Mouse (Mus musculus): ENCODE results near the gene Vps35l. TPM values are rescaled to one million over a fixed set of nuclear protein-coding genes. Genes with fewer than 3 reads are reported as not detected.

Vps35l gene
- polyA plus RNA-seq, 1 experiment from 2014 or later: 88.8 TPM

DNA sequence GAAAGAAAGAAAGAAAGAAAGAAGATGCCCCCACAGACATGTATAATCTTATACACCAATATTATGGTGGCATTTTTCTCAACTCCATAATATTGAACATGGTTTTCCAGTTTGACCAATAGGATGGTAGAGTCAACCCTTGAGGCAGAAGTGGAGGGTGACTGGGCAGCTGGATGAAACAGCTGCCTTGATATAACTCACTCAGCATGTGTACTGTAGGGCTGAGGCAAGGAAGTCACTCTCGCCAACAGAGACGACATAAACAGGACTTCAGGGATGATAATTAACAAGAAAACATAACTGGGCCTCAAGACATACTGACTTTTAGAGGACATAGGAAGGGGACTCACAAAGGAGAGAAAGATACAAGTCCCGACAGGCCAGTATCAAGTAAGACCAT lies 114.6 kb downstream of the Vps35l start:
- Histone ChIP-seq H3K4me3 (ENCODE audit: low read depth, low read length) (peak overlapping the region; percentile 82), H3K27me3 (ENCODE audit: control insufficient read depth, insufficient read depth, low read length) (no peaks in the 10 kb centered on the region), H3K9ac (replicated peaks; ENCODE audit: low read depth, low read length) (peak overlapping the region; percentile 62), H3K9me3 (ENCODE audit: control insufficient read depth, low read length) (no peaks in the 10 kb centered on the region), H3K27ac (ENCODE audit: low read depth, low read length) (no peak overlapping the region), H3K36me3 (ENCODE audit: control insufficient read depth, insufficient read depth, low read length) (peaks cover 21% of the 10 kb centered on the region), H3K4me1 (ENCODE audit: control insufficient read depth, insufficient read depth, low read length) (peaks cover 11% of the 10 kb centered on the region), H3K4me2 (ENCODE audit: low read depth, low read length) (peak overlapping the region; percentile 87)
- 30% methylated on average over 3 of the region's 3 CpGs for WGBS
- no peak for ATAC-seq (ENCODE audit: low read depth)

DNA sequence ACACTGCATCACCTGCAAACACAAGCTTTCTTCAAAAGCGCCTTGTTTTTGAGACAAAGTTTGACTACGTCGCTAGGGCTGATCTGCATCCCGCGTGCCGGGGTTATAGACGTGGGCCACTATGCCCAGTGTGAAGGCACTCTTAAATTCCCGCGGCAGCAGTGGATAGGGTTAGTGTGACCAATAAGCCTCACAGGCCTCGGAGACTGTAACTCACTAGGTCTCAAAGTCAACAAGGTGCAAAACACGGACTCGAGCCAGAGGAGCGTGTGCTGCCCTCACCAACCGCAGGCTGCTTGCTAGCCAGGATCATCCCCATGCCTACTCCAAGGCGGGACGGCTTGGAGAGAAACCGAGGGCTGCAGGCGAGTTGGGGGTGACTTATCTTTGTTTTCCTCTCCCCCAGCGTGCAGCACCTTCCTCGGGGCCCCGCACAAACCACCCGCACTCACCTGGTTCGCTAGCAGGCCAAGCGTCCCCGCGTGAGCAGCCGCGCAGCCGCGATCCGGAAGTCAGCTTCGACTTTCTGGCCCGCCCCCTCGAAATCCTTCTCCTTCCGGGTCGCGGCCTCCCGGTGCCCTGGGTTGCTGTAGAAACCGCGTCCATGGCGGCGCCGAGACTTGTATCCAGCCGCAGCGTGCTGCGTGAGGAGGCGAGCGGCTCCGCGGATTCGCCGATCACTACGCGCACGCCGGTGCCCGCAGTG lies 115.3 kb downstream of the Vps35l start, which contains the start of gene Iqck:
Gene Iqck (plus strand): TSS at position 582 of the 706 bp plus-strand sequence.
- peak; percentile 98 for ATAC-seq (ENCODE audit: low read depth)
- Histone ChIP-seq H3K27me3 (ENCODE audit: control insufficient read depth, insufficient read depth, low read length) (no peaks in the 10 kb centered on the region), H3K27ac (ENCODE audit: low read depth, low read length) (peak within 1 kb of the TSS; percentile 80), H3K9ac (replicated peaks; ENCODE audit: low read depth, low read length) (peak within 1 kb of the TSS; percentile 62), H3K4me1 (ENCODE audit: control insufficient read depth, insufficient read depth, low read length) (peaks cover 11% of the 10 kb centered on the region), H3K36me3 (ENCODE audit: control insufficient read depth, insufficient read depth, low read length) (peaks cover 20% of the 10 kb centered on the region), H3K4me3 (ENCODE audit: low read depth, low read length) (peak within 1 kb of the TSS; percentile 82), H3K9me3 (ENCODE audit: control insufficient read depth, low read length) (no peaks in the 10 kb centered on the region), H3K4me2 (ENCODE audit: low read depth, low read length) (peak within 1 kb of the TSS; percentile 87)
- under 1% methylated on average over 57 of the region's 57 CpGs for WGBS

DNA sequence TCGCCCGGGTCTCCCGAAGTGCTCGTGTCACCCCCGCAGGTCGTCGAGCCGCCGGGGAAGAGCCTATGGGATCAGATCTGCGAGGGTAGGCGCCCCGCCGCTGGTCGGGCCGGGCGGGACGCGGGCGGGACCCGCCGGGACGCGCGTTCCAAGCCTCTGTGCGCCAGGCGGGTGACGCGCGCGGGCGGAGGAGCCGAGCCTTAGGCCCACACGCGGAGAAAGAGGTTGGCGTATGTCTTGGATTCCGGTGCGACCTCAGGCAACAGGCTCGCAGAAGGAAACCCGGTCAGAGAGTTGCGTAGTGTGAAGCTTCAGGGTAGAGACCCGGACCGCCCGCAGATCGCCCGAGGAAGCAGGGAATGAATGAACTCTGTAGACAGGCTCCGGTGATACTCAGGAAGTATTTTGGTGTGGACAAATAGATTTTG lies 115.9 kb downstream of the Vps35l start, which contains the start of gene Knop1:
Gene Knop1 (minus strand): TSS at position 378 of the 428 bp plus-strand sequence.
- H3K27ac ChIP-seq (ENCODE audit: low read depth, low read length): peak within 1 kb of the TSS; percentile 80
- peaks cover 15% of the 10 kb centered on the region for H3K36me3 ChIP-seq (ENCODE audit: control insufficient read depth, insufficient read depth, low read length)
- ATAC-seq (ENCODE audit: low read depth): peak; percentile 83
- under 1% methylated on average over 46 of the region's 46 CpGs for WGBS
- H3K9ac ChIP-seq (replicated peaks; ENCODE audit: low read depth, low read length): peak within 1 kb of the TSS; percentile 62
- H3K27me3 ChIP-seq (ENCODE audit: control insufficient read depth, insufficient read depth, low read length): no peaks in the 10 kb centered on the region
- peak within 1 kb of the TSS; percentile 82 for H3K4me3 ChIP-seq (ENCODE audit: low read depth, low read length)
- peaks cover 11% of the 10 kb centered on the region for H3K4me1 ChIP-seq (ENCODE audit: control insufficient read depth, insufficient read depth, low read length)
- no peaks in the 10 kb centered on the region for H3K9me3 ChIP-seq (ENCODE audit: control insufficient read depth, low read length)
- H3K4me2 ChIP-seq (ENCODE audit: low read depth, low read length): peak within 1 kb of the TSS; percentile 87

DNA sequence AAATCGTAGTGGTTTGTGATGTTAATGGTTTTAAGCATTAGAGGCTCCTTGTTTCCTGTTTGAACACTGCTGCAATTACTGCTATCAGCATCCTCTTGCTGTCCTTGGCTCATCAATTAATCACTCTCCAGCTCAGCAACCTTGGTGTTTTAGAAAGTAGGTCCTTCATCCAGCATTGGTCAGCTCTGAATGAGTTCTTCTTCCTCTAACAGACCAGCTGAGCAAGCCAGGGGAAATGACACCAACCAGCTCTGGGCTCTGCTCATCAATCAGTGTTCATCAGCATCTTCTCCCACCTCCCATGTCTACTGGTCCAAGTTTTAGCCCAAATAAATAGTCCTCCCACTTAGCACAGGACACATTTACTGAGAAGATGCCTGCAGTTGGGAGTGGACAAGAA lies 118.6 kb downstream of the Vps35l start:
- no peak overlapping the region for H3K27ac ChIP-seq (ENCODE audit: low read depth, low read length)
- peaks cover 11% of the 10 kb centered on the region for H3K4me1 ChIP-seq (ENCODE audit: control insufficient read depth, insufficient read depth, low read length)
- no peaks in the 10 kb centered on the region for H3K36me3 ChIP-seq (ENCODE audit: control insufficient read depth, insufficient read depth, low read length)
- no peaks in the 10 kb centered on the region for H3K9me3 ChIP-seq (ENCODE audit: control insufficient read depth, low read length)
- WGBS: 88% methylated on average over 1 of the region's 1 CpGs
- no peaks in the 10 kb centered on the region for H3K27me3 ChIP-seq (ENCODE audit: control insufficient read depth, insufficient read depth, low read length)
- no peak overlapping the region for H3K4me3 ChIP-seq (ENCODE audit: low read depth, low read length)
- ATAC-seq (ENCODE audit: low read depth): no peak
- no peak overlapping the region for H3K9ac ChIP-seq (replicated peaks; ENCODE audit: low read depth, low read length)
- no peak overlapping the region for H3K4me2 ChIP-seq (ENCODE audit: low read depth, low read length)

DNA sequence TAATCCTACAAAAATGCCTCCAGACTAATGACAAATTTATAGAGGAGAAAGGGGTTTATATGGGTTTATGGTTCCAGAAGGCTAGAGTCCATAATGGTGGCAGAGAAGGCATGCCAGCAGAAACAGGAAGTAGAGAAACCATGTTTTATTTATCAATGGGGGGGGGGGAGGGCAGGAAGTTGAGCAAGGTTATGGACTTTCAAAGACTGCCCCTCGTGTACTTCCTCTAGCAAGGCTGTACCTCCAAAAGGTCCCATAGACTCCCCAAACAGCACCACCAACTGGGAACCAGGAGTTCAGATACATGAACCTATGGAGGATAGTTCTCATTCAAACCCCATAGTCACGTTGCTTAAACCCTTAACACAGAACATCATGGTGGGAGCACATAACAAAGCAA lies 125.3 kb downstream of the Vps35l start:
- Histone ChIP-seq H3K4me1 (ENCODE audit: control insufficient read depth, insufficient read depth, low read length) (no peaks in the 10 kb centered on the region), H3K36me3 (ENCODE audit: control insufficient read depth, insufficient read depth, low read length) (no peaks in the 10 kb centered on the region), H3K4me2 (ENCODE audit: low read depth, low read length) (no peak overlapping the region), H3K9me3 (ENCODE audit: control insufficient read depth, low read length) (no peaks in the 10 kb centered on the region), H3K27ac (ENCODE audit: low read depth, low read length) (no peak overlapping the region), H3K27me3 (ENCODE audit: control insufficient read depth, insufficient read depth, low read length) (no peaks in the 10 kb centered on the region), H3K4me3 (ENCODE audit: low read depth, low read length) (no peak overlapping the region), H3K9ac (replicated peaks; ENCODE audit: low read depth, low read length) (no peak overlapping the region)
- no peak for ATAC-seq (ENCODE audit: low read depth)
- 88% methylated on average over 2 of the region's 2 CpGs for WGBS

DNA sequence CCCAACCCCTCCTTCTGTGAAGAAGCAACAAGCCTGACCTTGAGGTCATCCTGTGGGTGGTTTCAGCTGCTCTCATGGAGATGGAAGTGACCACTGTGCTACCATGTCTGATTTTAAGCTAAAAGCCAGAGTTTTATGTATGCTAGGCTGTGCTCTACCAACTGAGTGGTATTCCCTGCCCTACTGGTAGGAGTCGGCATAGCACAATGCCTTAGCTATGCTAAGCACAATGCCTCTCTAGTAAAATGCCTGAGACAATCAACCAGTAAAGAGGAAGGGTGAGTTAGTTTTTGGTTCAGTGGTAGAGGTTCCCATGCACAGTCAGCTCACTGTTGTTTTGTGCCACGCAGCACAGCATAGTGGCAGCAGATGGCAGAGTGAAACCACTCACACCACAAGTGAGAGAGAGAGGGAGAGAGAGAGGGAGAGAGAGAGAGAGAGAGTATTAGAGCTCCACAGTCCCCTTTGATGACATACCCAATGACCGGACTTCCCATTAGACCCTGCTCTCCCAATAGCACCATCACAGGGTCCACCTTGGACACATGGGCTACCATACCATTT lies 139.5 kb downstream of the Vps35l start:
- WGBS: 84% methylated on average over 3 of the region's 3 CpGs
- no peak overlapping the region for H3K4me2 ChIP-seq (ENCODE audit: low read depth, low read length)
- no peaks in the 10 kb centered on the region for H3K9me3 ChIP-seq (ENCODE audit: control insufficient read depth, low read length)
- H3K9ac ChIP-seq (replicated peaks; ENCODE audit: low read depth, low read length): no peak overlapping the region
- no peaks in the 10 kb centered on the region for H3K27me3 ChIP-seq (ENCODE audit: control insufficient read depth, insufficient read depth, low read length)
- no peaks in the 10 kb centered on the region for H3K36me3 ChIP-seq (ENCODE audit: control insufficient read depth, insufficient read depth, low read length)
- ATAC-seq (ENCODE audit: low read depth): no peak
- no peaks in the 10 kb centered on the region for H3K4me1 ChIP-seq (ENCODE audit: control insufficient read depth, insufficient read depth, low read length)
- no peak overlapping the region for H3K4me3 ChIP-seq (ENCODE audit: low read depth, low read length)
- H3K27ac ChIP-seq (ENCODE audit: low read depth, low read length): no peak overlapping the region

DNA sequence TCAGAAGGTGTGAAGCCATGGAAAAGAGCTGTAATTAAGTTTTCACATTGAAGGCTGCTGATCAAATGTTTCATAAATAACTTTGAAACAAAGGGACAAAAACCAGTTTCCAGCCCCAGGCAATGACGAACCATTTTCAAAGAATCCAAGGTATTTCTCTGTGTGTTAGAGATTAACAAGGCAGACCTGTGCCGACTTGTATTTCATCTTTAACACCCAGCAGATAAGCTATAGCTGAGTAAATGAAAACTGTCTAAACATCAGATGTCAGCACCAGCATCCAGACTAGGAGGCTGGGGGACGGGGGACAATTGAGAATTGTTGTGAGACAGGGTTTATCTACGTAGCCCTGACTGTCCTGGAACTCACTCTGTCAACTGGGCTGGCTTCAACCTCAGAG lies 143.9 kb downstream of the Vps35l start:
- Histone ChIP-seq H3K27me3 (ENCODE audit: control insufficient read depth, insufficient read depth, low read length) (no peaks in the 10 kb centered on the region), H3K27ac (ENCODE audit: low read depth, low read length) (no peak overlapping the region), H3K4me2 (ENCODE audit: low read depth, low read length) (no peak overlapping the region), H3K36me3 (ENCODE audit: control insufficient read depth, insufficient read depth, low read length) (no peaks in the 10 kb centered on the region), H3K4me1 (ENCODE audit: control insufficient read depth, insufficient read depth, low read length) (no peaks in the 10 kb centered on the region; the same call in 1 of the 2 replicates), H3K9me3 (ENCODE audit: control insufficient read depth, low read length) (no peaks in the 10 kb centered on the region), H3K9ac (replicated peaks; ENCODE audit: low read depth, low read length) (no peak overlapping the region), H3K4me3 (ENCODE audit: low read depth, low read length) (no peak overlapping the region)
- 90% methylated on average over 4 of the region's 4 CpGs for WGBS
- no peak for ATAC-seq (ENCODE audit: low read depth)

DNA sequence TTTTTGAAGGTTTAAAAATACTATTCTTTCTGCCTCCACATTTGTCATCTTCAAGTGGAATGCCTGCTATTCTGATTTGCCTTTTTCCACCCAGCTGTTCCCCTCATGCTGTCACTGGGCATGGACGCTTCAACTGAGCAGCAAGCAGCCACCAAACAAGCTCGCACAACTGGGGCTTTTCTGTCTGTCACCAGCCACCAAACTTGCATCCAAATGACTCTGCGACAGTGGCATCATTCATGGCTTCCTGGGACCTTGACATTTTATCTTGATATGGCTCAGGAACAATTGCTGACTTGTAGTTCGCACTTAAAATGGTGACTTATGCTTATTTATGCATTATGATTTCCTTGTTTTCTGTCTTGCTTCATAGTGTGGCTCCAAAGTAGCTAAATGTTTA lies 144.9 kb downstream of the Vps35l start:
- H3K9ac ChIP-seq (replicated peaks; ENCODE audit: low read depth, low read length): no peak overlapping the region
- no peaks in the 10 kb centered on the region for H3K36me3 ChIP-seq (ENCODE audit: control insufficient read depth, insufficient read depth, low read length)
- H3K4me1 ChIP-seq (ENCODE audit: control insufficient read depth, insufficient read depth, low read length): no peaks in the 10 kb centered on the region; the same call in 1 of the 2 replicates
- no peaks in the 10 kb centered on the region for H3K27me3 ChIP-seq (ENCODE audit: control insufficient read depth, insufficient read depth, low read length)
- no peaks in the 10 kb centered on the region for H3K9me3 ChIP-seq (ENCODE audit: control insufficient read depth, low read length)
- no peak overlapping the region for H3K4me3 ChIP-seq (ENCODE audit: low read depth, low read length)
- WGBS: 78% methylated on average over 4 of the region's 4 CpGs
- H3K27ac ChIP-seq (ENCODE audit: low read depth, low read length): no peak overlapping the region
- no peak overlapping the region for H3K4me2 ChIP-seq (ENCODE audit: low read depth, low read length)
- ATAC-seq (ENCODE audit: low read depth): no peak

DNA sequence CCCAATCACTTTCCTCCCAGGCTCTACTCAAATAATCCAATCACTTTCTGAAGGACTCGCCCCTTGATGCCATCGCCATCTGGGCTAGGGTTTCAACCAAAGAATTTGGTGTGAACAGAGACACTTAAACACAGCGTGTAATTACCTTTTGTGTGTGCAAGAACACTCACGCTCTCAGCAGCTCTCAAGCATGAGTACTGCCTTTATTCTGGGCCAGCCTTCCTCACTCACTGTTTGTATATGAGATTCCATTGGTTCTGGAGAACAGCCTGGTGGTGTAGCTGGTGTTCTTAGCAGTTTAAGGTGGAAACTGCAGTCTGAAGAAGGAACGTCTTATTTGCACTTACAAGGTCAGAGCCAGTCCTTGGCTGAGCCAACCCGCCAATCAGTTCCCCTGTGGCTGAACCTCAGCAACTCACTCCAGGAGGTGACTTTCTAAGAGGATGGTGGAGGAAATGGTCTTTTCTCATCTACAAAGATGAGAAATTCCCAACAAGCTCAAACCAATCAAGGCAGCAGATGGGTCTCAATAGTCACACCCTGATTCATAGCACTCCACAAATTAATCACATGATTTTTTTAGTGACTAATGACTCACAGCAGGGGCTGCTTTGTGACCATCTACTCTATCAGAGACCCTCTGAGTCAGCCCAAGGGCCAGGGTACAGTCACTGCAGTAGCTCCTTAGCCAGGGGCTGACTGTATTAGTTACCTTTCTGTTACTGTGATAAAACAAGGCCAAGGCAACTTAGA lies 147.5 kb downstream of the Vps35l start:
- H3K9me3 ChIP-seq (ENCODE audit: control insufficient read depth, low read length): no peaks in the 10 kb centered on the region
- H3K4me1 ChIP-seq (ENCODE audit: control insufficient read depth, insufficient read depth, low read length): no peaks in the 10 kb centered on the region; the same call in 1 of the 2 replicates
- H3K4me2 ChIP-seq (ENCODE audit: low read depth, low read length): no peak overlapping the region
- no peak overlapping the region for H3K27ac ChIP-seq (ENCODE audit: low read depth, low read length)
- no peak overlapping the region for H3K4me3 ChIP-seq (ENCODE audit: low read depth, low read length)
- no peak overlapping the region for H3K9ac ChIP-seq (replicated peaks; ENCODE audit: low read depth, low read length)
- no peak for ATAC-seq (ENCODE audit: low read depth)
- H3K36me3 ChIP-seq (ENCODE audit: control insufficient read depth, insufficient read depth, low read length): no peaks in the 10 kb centered on the region
- WGBS: 16% methylated on average over 6 of the region's 6 CpGs
- no peaks in the 10 kb centered on the region for H3K27me3 ChIP-seq (ENCODE audit: control insufficient read depth, insufficient read depth, low read length)

Measured in neural tube, embryonic 14.5 days (tissue).